Mouse (Mus musculus): Measurements from ENCODE around the gene Slc25a22.

Slc25a22 gene

GRCm38 (mm10) chr7:141472226-141472625 is 34.5 kb upstream of the Slc25a22 start:
- DNase-seq, result no peak

GRCm38 (mm10) chr7:141471236-141471635 is 33.5 kb upstream of the Slc25a22 start:
- DNase-seq, result no peak

- peak in 1 of 2 experiments; percentile 22 for DNase-seq
Observed at GRCm38 (mm10) chr7:141470637-141470944, 32.9 kb upstream of the Slc25a22 start.

GRCm38 (mm10) chr7:141469901-141470636 is 32.4 kb upstream of the Slc25a22 start:
- peak in 1 of 2 experiments; percentile 44 for DNase-seq

- peak in 1 of 2 experiments; percentile 14 for DNase-seq
Observed at GRCm38 (mm10) chr7:141469352-141469751, 31.7 kb upstream of the Slc25a22 start.

GRCm38 (mm10) chr7:141468522-141469211 is 31.0 kb upstream of the Slc25a22 start:
- DNase-seq, result peak; percentile 53 to 62

GRCm38 (mm10) chr7:141468164-141468521 is 30.5 kb upstream of the Slc25a22 start:
- DNase-seq, result no peak

GRCm38 (mm10) chr7:141467230-141468030 is 29.7 kb upstream of the Slc25a22 start, which contains the start of gene Cd151:
Gene Cd151 (plus strand): TSS chr7:141467392.
- peak; percentile 70 to 83 for DNase-seq

- peak in 1 of 2 experiments; percentile 45 for DNase-seq
Observed at GRCm38 (mm10) chr7:141466607-141467148, 29.0 kb upstream of the Slc25a22 start.

GRCm38 (mm10) chr7:141466045-141466394 is 28.3 kb upstream of the Slc25a22 start:
- peak in 1 of 2 experiments; percentile 13 for DNase-seq

- DNase-seq, result peak; percentile 13 to 35
Observed at GRCm38 (mm10) chr7:141465388-141466044, 27.8 kb upstream of the Slc25a22 start.

- peak; percentile 30 to 51 for DNase-seq
Observed at GRCm38 (mm10) chr7:141464603-141465201, 27.0 kb upstream of the Slc25a22 start.

GRCm38 (mm10) chr7:141463824-141464602 is 26.3 kb upstream of the Slc25a22 start:
- DNase-seq, result peak; percentile 15 to 21

- DNase-seq, result peak; percentile 25 to 48
Observed at GRCm38 (mm10) chr7:141462333-141462821, 24.7 kb upstream of the Slc25a22 start.

- peak; percentile 34 to 53 for DNase-seq
Observed at GRCm38 (mm10) chr7:141461521-141462332, 24.0 kb upstream of the Slc25a22 start.

- peak; percentile 29 to 51 for DNase-seq
Observed at GRCm38 (mm10) chr7:141460391-141461113, 22.9 kb upstream of the Slc25a22 start, which contains the start of gene Cracr2b. Gene Cracr2b (plus strand): TSS chr7:141461094.

GRCm38 (mm10) chr7:141460001-141460390 is 22.3 kb upstream of the Slc25a22 start:
- peak; percentile 24 to 30 for DNase-seq

- DNase-seq, result peak; percentile 82 to 85
Observed at GRCm38 (mm10) chr7:141459301-141459711, 21.6 kb upstream of the Slc25a22 start.

- no peak for DNase-seq
Observed at GRCm38 (mm10) chr7:141458661-141459060, 21.0 kb upstream of the Slc25a22 start.
